Mouse (Mus musculus) CH12.LX (cell line): ENCODE data around the gene Ak8. TPM values are rescaled to one million over a fixed set of nuclear protein-coding genes. Genes with fewer than 3 reads are reported as not detected.

Source experiments
- DNase-seq: peaks from one replicate; pipeline ENCODE4 v3.0.0-alpha.2; 2013; ENCODE audit errors: extremely low read depth
- H3K27ac ChIP-seq: 2 replicates; pipeline ENCODE4 v1.5.1; 2012; ENCODE audit warnings: low read depth, mild to moderate bottlenecking, control low read depth, moderate library complexity; ENCODE audit not compliant: insufficient read depth
- H3K27me3 ChIP-seq: replicated peaks from 2 replicates; pipeline ENCODE3; 2012; ENCODE audit warnings: inconsistent platforms
- H3K36me3 ChIP-seq, 2 experiments: replicated peaks in 1 of 2; 2 replicates each; pipeline versions ENCODE3 to v1.6.1; 2012; ENCODE audit warnings: inconsistent platforms in 1 of 2, low read length in 1 of 2, mild to moderate bottlenecking in 1 of 2, mixed read lengths in 1 of 2, moderate library complexity in 1 of 2; ENCODE audit not compliant: control insufficient read depth in 1 of 2, insufficient read depth in 1 of 2
- H3K4me1 ChIP-seq, 2 experiments: 2 replicates each; pipeline ENCODE4 v1.6.1; 2012; ENCODE audit warnings: inconsistent platforms in 1 of 2, moderate library complexity in 1 of 2; ENCODE audit not compliant: insufficient read depth in 2 of 2, control insufficient read depth in 1 of 2
- H3K4me2 ChIP-seq: 2 replicates; pipeline ENCODE4 v1.6.1; 2012; ENCODE audit warnings: low read depth, mild to moderate bottlenecking, control low read depth; ENCODE audit not compliant: poor library complexity, insufficient read depth, severe bottlenecking
- H3K4me3 ChIP-seq, 3 experiments: fragments of 150-350 bp in 1 of 3; sonication (generic) in 1 of 3; replicated peaks in 1 of 3; 2 replicates each; pipeline versions ENCODE3 to v1.5.1; 2011 to 2012; ENCODE audit warnings: low read depth in 2 of 3, low read length in 2 of 3, mild to moderate bottlenecking in 2 of 3, moderate library complexity in 2 of 3, control low read depth in 1 of 3, improper control_type of control experiment in 1 of 3, inconsistent platforms in 1 of 3, mixed read lengths in 1 of 3; ENCODE audit not compliant: poor library complexity in 1 of 3
- H3K79me2 ChIP-seq: replicated peaks from 2 replicates; pipeline ENCODE4 v1.6.1; 2012; ENCODE audit warnings: mild to moderate bottlenecking, moderate library complexity; ENCODE audit not compliant: control insufficient read depth, poor library complexity, insufficient read depth, severe bottlenecking; ENCODE audit errors: extremely low read depth
- H3K9ac ChIP-seq: 2 replicates; pipeline ENCODE4 v1.6.1; 2012; ENCODE audit warnings: low read depth, mild to moderate bottlenecking, control low read depth, moderate library complexity; ENCODE audit not compliant: insufficient read depth
- H3K9me3 ChIP-seq: replicated peaks from 2 replicates; pipeline ENCODE3; 2012; ENCODE audit warnings: low read length, inconsistent platforms, mixed read lengths
- BHLHE40 ChIP-seq: IDR thresholded peaks from 2 replicates; pipeline ENCODE4 v1.6.1; 2011; ENCODE audit warnings: mild to moderate bottlenecking, low read depth, low read length, improper control_type of control experiment
- CHD2 ChIP-seq: IDR thresholded peaks from 2 replicates; pipeline ENCODE4 v1.6.1; 2011; ENCODE audit warnings: low read length, improper control_type of control experiment
- CTCF ChIP-seq, 2 experiments: IDR thresholded peaks in 1 of 2; conservative IDR thresholded peaks in 1 of 2; 2 replicates each; pipeline ENCODE4 v1.5.1; 2011 to 2012; ENCODE audit warnings: low read depth in 2 of 2, low read length in 2 of 2, improper control_type of control experiment in 1 of 2, inconsistent platforms in 1 of 2, mild to moderate bottlenecking in 1 of 2, moderate library complexity in 1 of 2
- E2F4 ChIP-seq: IDR thresholded peaks from 2 replicates; pipeline ENCODE4 v1.6.1; 2011; ENCODE audit warnings: low read depth, low read length, improper control_type of control experiment; ENCODE audit not compliant: insufficient replicate concordance
- ELF1 ChIP-seq: IDR thresholded peaks from 2 replicates; pipeline ENCODE4 v1.6.1; 2014; ENCODE audit warnings: low read depth, mild to moderate bottlenecking, inconsistent platforms, low read length, improper control_type of control experiment
- EP300 ChIP-seq: IDR thresholded peaks from 2 replicates; pipeline ENCODE4 v1.6.1; 2011; ENCODE audit warnings: low read length, improper control_type of control experiment
- GABPA ChIP-seq: IDR thresholded peaks from 2 replicates; pipeline ENCODE4 v1.6.1; 2012; ENCODE audit warnings: low read depth, low read length, improper control_type of control experiment, inconsistent platforms; ENCODE audit not compliant: insufficient replicate concordance
- JUN ChIP-seq: IDR thresholded peaks from 2 replicates; pipeline ENCODE4 v1.6.1; 2011; ENCODE audit warnings: low read depth, mild to moderate bottlenecking, low read length, improper control_type of control experiment, moderate library complexity; ENCODE audit not compliant: insufficient read depth
- MAFK ChIP-seq: IDR thresholded peaks from 2 replicates; pipeline ENCODE4 v1.6.1; 2011; ENCODE audit warnings: low read length, improper control_type of control experiment; ENCODE audit not compliant: insufficient replicate concordance
- MAZ ChIP-seq: IDR thresholded peaks from 2 replicates; pipeline ENCODE4 v1.6.1; 2012; ENCODE audit warnings: low read depth, mild to moderate bottlenecking, inconsistent platforms, low read length, improper control_type of control experiment, moderate library complexity
- NELFE ChIP-seq: IDR thresholded peaks from 2 replicates; pipeline ENCODE4 v1.6.1; 2011; ENCODE audit warnings: low read depth, low read length, improper control_type of control experiment
- POLR2A ChIP-seq: IDR thresholded peaks from 2 replicates; pipeline ENCODE4 v1.6.1; 2011; ENCODE audit warnings: low read depth, mild to moderate bottlenecking, improper control_type of control experiment, low read length
- POLR2AphosphoS2 ChIP-seq: IDR thresholded peaks from 2 replicates; pipeline ENCODE4 v1.6.1; 2011; ENCODE audit warnings: low read depth, low read length, improper control_type of control experiment
- TCF12 ChIP-seq: IDR thresholded peaks from 2 replicates; pipeline ENCODE4 v1.6.1; 2014; ENCODE audit warnings: low read depth, mild to moderate bottlenecking, inconsistent platforms, low read length, improper control_type of control experiment
- USF2 ChIP-seq: conservative IDR thresholded peaks from 2 replicates; pipeline ENCODE4 v1.6.1; 2011; ENCODE audit warnings: low read depth, low read length, improper control_type of control experiment
- ZNF384 ChIP-seq: IDR thresholded peaks from 2 replicates; pipeline ENCODE4 v1.6.1; 2012; ENCODE audit warnings: low read depth, low read length, improper control_type of control experiment, inconsistent platforms
- dilution Hi-C: fragments of 300-500 bp; cut with MboI; formaldehyde crosslinking; loops from 2 replicates; pipeline ENCODE4 v1.14.3; 2020; ENCODE audit warnings: low sequenced_read_pairs; ENCODE audit not compliant: extremely low pct_unique_long_range_greater_than_20kb, extremely low pct_ligation_motif_present
- in situ Hi-C: fragments of 300-500 bp; cut with MboI; formaldehyde crosslinking; loops from 3 replicates; pipeline ENCODE4 v1.14.3; 2019; ENCODE audit warnings: low sequenced_read_pairs, low pct_ligation_motif_present, low pct_unique_long_range_greater_than_20kb, mixed read lengths
- polyA plus RNA-seq: library from polyadenylated mRNA; unstranded; fragments of >175 nt; gene quantifications from 2 replicates; pipeline ENCODE4 v1.2.1, GENCODE M21; 2012; ENCODE audit warnings: low read depth; ENCODE audit not compliant: insufficient read length
- total RNA-seq, 2 experiments: library from RNA; depleted of rRNA; stranded (reverse); fragments of 300-350 nt in 1 of 2; fragments of >200 nt in 1 of 2; gene quantifications; 2 replicates each; pipeline ENCODE4 v1.2.3; 2012 to 2014

Ak8 gene
- total and polyA plus RNA-seq, 3 experiments: 0.55 to 4.9 (median 1.1) TPM

DNA sequence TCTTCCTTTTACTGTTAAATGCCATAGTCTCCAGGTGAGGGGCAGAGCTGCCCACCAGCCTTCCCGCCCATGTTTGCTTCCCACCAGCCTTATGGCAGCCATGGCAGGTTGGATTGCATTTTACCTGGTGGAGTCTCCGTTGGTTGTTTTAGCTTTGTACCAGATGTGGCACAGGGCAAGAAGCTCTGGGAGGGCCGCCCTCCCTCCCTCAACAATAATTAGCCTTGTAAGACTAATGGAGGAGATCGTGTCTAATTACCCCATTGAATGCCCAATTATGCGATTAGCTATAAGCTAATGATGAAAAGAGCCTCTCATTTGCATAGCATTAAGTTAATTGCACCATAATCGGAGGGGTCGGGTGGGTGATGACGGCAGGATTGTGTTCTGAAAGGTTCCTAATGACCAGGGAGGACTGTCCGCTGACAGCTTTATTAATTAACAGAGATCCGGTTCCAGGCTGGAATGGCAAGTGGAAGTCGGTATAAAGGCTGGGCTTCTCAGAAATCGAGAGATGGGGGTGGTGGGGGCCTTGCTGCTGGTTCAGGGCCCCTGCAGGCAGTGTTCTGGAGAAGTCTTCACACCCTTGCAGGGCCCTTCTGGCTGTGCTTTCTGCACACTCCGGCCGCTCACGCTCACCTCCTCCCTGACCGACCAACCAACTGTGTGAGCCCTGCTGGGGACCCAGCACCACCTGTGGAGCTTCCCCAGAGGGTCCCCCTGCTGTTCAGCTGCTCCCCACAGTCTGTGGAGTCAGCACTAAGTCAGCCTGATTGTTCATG is 80.2 kb downstream of the Ak8 start:
- no peaks in the 10 kb centered on the region for H3K27me3 ChIP-seq
- DNase-seq: no peak
- H3K9me3 ChIP-seq: peaks cover 8% of the 10 kb centered on the region
- no peak overlapping the region for H3K4me3 ChIP-seq
- H3K27ac ChIP-seq: no peak overlapping the region
- H3K4me2 ChIP-seq: no peak overlapping the region
- peaks cover 0 to 2% of the 10 kb centered on the region in 2 experiments; a peak in 1 of 4 replicates for H3K4me1 ChIP-seq
- no peak for TF ChIP-seq CHD2
- no peak for TF ChIP-seq MAZ
- no peak for TF ChIP-seq EP300
- TF ChIP-seq GABPA: no peak
- TF ChIP-seq ELF1: no peak
- TF ChIP-seq JUN: no peak
- no peak for TF ChIP-seq ZNF384
- no peak for TF ChIP-seq NELFE
- no peak for TF ChIP-seq BHLHE40
- no peak for TF ChIP-seq USF2
- TF ChIP-seq TCF12: no peak
- no peak for TF ChIP-seq E2F4
- no peak for TF ChIP-seq POLR2A
- no peak for TF ChIP-seq MAFK
- TF ChIP-seq POLR2AphosphoS2: no peak
- dilution Hi-C loops (no loop called here), in situ Hi-C loops (no loop called here)
- no peaks in the 10 kb centered on the region for H3K79me2 ChIP-seq
- no peak overlapping the region for H3K9ac ChIP-seq
- no peaks in the 10 kb centered on the region for H3K36me3 ChIP-seq

GRCm38 (mm10) chr2:28781310-28781709 is 81.3 kb downstream of the Ak8 start:
- in situ Hi-C loops (no loop called here), dilution Hi-C loops (no loop called here)
- no peaks in the 10 kb centered on the region for H3K36me3 ChIP-seq
- H3K27me3 ChIP-seq: no peaks in the 10 kb centered on the region
- no peak overlapping the region for H3K27ac ChIP-seq
- H3K79me2 ChIP-seq: no peaks in the 10 kb centered on the region
- no peak overlapping the region for H3K9ac ChIP-seq
- peaks cover 8% of the 10 kb centered on the region for H3K9me3 ChIP-seq
- no peak for DNase-seq
- TF ChIP-seq NELFE (no peak), CTCF (conservative IDR thresholded peaks at IDR 0.05 in 1 of 2, IDR thresholded peaks at IDR 0.05 in 1 of 2; ENCODE audit: low read depth in 2 of 2, low read length in 2 of 2) (peak in 1 of 2 experiments; percentile 17; a peak in 1 of 4 replicates)
- H3K4me3 ChIP-seq: no peak overlapping the region
- 0 out of 4 replicates have a peak, but pooled peaks cover 0 to 2% of the 10 kb centered on the region in 2 experiments for H3K4me1 ChIP-seq
- no peak overlapping the region for H3K4me2 ChIP-seq
